Mouse (Mus musculus): ENCODE measurements around the gene Prpf6.

Gene Prpf6

DNA sequence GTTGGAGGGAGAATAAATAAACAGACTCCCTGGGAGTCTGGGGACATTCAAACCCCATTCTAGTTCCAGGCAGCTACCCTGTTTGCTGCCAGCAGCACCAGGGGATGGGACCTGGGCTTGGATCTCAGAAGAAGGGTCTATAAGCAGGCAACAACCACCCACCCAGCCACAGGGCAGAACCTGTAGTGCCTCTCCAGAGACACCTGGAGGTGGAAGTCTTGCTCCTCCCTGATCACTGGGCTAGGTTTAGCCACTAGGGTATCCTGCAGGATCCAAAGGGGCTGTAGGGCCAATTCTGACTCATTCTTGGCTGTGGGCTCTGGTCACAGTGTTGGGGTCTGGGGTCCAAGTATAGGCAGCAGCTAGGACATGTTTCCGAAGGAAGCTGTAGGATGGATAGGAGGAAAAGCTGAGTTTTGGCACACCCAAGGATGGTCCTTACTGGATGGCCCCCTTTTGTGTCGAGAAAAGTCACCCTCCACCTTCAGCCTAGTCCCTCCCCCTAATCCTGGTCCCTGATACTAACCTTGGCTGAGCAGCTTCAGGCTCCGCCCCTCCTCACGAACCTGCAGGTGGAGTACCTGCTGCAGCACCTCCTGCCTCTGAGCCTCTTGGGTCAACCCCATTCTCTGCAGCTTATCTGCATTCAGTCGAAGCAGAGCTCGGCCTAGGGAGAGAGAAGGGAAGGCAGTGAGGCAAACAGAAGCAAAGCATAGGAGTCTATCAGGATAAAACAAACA is 4.7 kb downstream of the Prpf6 start:
- DNase-seq (ENCODE audit: low spot score in 2 of 2): no peak

DNA sequence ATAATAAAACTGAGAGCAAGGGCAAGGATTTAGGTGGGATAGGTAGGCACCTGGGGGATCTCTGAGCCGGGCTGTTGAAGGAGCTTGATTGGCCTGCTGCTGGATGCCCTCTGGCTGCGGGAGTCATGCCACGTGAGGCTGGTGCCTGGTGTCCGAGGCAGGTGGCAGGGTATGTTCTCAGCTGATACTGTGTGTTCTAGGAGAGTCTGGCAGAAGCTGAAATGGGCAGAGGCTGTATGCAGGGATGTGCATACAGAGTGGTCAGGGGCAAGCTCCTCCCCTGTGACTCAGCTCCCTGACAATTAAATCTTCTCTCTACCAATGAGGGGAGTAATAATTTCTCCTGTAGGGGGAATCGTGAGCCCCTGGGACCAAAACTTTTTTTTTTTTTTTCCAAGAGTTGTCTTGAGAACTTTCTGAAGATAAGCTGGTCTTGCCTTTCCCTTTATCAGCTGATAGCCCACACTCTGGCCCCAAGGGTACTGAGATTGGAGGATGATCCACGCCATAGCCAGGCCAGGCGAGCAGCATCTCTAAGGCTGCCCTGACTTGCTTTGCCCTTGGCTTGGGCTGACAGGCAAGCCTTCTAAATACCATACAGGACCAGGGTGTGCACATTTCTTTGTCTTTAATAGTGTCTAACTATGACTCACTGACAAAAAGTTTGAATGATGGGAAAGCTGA is 5.9 kb downstream of the Prpf6 start:
- DNase-seq (ENCODE audit: low spot score in 2 of 2): no peak

DNA sequence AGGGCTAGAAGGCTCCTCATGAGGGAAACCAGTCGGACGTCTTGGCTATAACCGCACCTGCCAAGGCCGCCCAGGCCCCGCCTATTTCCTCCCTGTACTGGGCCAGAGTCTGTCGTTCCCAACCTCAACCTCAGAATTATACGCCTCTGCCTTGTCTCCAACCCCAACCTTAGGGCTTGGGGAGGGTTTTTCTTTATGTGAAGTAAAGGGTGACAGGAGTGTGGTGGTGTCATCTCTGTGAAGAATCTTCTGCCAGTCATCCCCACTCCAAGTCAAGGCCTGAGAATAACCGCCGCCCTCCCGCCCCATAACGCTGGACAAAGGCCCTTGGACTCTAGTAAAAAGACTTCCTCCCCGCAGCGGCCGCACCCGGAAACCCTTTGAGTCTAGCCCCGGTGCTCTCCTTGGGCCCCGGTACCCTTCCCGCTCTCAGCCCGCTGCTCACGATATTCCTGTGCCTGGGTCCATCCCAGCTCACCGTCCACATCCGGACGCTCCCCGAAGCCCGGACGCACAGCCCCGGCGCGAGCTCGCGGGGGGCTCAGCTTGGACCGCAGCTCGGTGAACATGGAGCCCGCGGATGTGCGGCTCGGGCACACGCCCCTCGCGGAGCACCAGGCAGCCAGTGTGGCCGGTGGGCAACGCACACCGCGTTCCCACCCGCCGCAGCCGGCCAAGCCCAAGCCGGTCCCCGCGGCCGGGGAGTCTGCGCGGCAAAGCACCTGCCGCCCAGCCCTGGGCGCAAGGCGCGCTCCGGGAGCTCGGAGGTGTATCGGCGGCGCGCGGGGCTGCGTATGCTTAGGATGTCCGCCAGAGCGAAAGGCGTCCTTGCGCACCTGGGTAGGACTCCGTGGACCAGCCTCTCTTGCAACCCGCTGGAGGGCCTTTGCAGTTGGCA is 7.0 kb downstream of the Prpf6 start, which contains the start of gene Samd10:
Gene Samd10 (minus strand): TSS at position 759 of the 898 bp plus-strand sequence.
- DNase-seq (ENCODE audit: low spot score in 2 of 2): peak; percentile 57 to 69

DNA sequence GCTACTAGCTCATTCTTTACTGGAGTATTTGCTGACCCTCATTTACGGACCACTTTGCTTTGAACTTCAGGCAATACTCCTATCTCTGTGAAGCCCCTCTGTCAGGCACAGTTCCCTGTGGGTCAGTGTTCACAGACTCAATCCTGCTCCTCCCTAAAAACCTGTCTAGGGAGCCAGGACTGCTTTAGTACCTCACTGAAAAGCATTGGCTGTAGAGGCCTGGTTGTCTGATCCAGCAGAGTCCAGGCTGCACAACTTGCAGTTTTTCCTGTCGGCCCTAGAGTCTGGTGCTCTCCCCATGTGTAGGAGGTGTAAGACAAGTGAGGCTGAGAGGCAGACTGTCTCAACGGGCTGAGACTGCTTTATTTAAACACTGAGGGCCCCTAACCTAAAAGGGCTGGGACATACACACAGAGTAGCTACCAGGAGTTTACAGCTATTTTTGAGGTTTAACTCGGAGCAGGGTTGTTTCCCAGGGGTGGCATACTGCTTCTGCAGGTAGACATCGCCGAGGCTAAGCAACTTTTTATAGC is 8.6 kb downstream of the Prpf6 start:
- no peak for DNase-seq (ENCODE audit: low spot score in 2 of 2)

DNA sequence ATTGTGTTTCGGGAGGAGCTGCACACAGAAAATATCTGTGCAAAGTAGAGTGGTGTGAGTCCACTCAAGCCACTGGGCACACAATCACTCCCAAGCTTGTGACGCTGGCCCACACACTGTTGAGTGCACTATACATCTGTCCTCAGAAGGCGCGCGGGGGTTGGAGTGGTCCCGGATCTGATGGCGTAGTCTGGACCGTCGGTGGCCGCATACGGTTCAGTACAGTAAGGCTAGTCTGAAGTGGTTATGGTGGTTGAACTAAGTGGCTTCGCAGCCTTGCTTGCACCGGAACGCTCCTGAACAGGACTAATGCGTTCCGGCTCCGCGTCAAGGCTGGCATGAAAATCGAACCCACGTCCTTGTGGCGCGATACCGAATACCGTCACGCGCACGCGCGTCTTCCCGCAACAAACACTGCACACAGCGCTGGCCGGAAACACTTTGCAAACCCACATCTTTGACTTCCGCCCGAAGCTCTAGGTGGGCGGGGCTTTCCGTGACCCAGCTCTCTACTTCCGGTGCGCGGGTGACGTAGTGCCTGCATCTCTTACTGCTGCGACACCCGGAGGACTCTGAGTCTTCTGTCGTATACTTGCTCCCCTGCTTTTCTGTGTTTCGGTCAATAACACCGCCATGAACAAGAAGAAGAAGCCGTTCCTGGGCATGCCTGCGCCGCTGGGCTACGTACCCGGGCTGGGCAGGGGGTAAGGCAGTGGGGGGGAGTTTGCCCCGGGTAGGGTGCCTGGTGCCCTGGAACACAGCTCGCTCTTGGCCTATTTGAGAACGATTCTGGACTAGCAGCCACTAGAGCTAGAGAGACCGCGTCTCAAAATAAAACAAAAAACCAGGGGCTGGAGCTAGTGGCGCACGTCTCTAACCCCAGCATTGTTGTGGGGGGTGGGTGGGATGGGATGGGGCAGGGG is 9.4 kb downstream of the Prpf6 start:
- peak; percentile 95 to 97 for DNase-seq (ENCODE audit: low spot score in 2 of 2)

DNA sequence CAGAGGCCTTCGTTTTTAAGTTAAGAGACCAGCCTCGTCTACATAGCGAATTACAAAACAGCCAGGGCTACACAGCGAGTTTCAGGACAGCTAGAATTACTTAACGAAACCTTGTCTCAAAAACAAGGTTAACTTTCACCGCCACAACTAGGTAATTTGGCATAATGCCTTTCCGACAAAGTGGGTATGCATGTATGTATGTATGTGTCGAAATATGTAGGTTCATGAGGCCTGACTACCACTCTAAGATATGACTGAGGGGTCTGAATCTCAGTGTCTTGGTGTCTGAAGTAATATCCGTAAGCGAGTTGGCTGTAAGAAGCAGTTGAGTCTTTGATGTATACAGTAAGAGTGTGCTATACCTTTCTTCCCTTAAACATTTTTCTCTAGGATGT is 10.1 kb downstream of the Prpf6 start:
- no peak for DNase-seq (ENCODE audit: low spot score in 2 of 2)

DNA sequence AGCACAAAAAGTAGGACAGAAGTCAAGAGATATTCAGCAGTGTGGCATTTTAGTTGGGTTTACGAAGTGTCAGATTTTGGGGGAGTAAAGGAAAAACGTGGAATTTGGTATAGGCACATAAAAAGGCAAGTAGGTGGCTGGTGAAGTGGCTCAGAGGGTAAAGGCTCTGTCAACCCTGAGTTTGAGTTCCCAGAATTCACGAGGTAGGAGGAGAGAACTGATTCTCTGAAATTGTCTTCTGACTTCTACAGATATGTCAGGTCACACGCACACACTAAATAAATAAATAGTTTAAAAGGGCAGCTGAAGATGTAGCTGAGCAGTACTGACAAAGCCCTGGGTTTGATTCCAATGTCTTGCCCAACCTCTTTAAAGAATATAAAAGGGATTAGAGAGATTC is 10.7 kb downstream of the Prpf6 start:
- no peak for DNase-seq (ENCODE audit: low spot score in 2 of 2)

DNA sequence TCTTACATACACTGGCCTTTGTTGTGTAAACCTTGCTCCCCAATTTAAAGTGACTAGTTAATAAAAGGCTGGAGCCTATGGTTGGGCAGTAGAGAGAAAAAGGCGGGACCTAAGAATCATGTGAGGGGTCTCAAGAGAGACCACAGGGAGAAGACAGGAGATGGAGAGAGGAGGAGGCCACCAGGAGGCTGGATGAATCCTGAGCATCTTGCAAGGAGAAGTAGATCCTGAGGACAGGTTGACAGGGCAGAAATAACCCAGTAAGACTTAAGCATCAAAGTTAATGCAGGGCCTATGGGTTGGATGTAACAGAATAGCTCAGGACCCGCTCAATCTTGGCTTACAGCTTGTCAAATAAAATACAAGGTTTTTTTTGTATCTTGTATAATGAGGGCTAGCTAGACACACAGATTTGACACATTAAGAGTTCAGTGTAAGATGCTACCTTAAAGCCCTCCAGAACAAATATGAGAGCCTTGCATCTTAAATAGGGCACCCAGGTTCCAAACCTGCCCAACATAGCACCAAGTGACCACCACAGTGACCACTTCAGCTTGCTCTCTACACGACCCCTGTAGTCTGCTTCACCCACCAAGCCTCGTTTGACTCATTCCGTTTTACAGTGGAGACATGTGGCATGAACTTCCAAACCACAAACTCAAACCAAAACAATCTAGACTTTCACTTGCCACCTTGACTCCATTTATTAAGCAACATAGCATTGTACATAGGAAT is 27.3 kb downstream of the Prpf6 start:
- DNase-seq (ENCODE audit: low spot score in 2 of 2): no peak

DNA sequence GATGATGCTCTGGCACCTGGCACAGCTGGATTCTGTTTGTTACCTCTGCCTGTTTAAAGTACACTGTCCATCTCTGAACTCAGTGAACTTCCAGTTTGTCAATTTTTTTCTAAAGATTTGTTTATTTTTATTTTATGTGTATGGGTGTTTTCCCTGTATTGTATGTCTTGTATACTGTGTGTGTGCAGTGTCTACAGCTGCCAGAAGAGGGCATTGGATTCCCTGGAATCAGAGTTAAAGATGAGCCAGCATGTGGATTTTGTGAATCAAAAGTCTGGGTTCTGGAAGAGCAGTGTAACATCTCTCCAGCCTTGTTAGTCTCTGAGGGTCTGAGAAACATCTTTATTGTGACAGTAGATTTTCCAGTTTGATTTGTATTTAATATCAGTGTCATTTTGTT is 31.7 kb downstream of the Prpf6 start:
- peak in 1 of 2 experiments; percentile 10 for DNase-seq (ENCODE audit: low spot score in 2 of 2)

DNA sequence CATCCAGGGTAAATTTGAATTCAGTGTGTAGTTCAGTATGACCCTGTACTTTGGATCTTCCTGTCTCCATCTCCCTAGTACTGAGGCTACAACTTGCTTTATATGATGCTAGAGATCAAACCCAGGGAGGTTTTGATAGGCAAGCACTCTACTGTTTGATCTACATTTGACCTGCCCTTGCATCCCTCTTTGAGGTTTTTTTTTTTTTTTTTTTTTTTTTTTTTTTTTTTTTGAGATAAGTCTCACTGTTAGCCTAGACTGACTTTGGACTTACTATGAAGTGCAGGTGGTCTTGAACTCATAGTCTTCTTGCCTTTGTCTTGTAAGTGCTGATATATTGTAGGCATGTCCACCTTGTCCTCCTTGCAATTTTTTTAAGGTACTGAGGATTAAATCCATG is 36.8 kb downstream of the Prpf6 start:
- DNase-seq (ENCODE audit: low spot score in 2 of 2): no peak

DNA sequence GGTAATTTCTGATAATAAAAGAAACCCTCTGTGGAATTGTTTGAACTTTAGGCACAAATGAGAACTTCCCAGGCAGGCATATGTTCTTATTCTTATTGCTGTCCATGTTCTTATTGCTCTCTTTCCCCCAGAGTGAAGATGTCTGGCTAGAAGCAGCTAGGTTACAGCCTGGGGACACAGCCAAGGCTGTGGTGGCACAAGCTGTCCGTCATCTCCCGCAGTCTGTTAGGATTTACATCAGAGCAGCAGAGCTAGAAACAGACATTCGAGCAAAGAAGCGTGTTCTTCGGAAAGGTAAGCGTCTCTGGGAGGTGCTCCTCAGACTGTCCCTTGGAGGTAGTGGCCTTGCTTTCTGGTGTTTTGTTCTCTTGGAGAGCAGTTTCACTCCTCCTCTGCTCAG is 41.0 kb downstream of the Prpf6 start:
- no peak for DNase-seq (ENCODE audit: low spot score in 2 of 2)

DNA sequence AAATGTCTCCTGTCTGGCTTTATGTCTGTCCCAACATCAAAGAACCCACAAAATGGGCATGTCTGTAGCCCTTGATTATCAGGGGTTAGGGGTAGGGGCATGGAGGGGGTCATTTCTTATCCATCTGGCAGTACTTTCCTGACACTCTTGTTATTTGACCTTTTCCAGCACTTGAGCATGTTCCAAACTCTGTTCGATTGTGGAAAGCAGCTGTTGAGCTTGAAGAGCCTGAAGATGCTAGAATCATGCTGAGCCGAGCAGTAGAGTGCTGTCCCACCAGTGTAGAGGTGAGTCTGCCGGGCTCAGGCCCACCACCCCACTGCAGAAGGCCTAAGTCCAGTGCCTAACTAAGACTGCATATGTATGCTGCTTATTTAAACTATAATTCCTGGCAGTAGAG is 44.2 kb downstream of the Prpf6 start:
- DNase-seq (ENCODE audit: low spot score in 2 of 2): no peak

DNA sequence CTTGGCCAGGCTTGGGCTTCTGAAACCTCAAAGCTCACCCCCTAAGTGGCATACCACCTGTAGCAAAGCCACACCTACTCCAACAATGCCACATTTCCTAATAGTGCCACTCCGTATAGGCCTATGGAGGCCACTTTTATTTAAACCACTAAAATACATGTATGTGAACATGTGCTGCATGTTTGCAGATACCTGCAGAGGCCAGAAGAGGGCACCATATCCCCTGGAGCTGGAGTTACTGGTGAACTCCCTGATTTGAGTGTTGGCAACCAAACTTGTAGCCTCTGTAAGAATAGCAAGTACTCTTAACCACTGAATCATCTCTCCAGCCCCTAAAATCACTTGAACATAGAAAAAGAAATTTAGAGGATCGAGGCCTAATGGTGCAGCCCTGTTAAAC is 52.7 kb downstream of the Prpf6 start:
- peak; percentile 18 to 54 for DNase-seq (ENCODE audit: low spot score in 2 of 2)

DNA sequence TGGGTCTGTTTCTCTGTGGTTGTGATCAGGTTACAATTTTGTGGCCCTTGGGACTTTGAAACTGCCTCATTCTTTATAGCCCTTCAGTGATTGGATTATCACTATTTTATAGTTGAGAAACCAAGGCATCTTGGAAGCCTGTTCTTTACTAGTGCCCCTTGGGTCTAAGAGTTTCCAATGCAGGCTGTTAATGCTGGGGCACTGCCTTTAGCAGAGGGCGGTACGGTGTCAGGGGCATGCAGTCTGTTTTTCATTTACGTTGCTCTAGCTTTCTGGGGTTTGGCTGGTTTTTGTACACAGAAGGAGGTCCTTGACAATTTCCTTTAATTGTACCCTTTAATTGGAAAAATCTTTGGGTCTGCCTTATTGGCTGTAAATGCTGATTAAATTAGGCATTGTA is 54.0 kb downstream of the Prpf6 start:
- DNase-seq (ENCODE audit: low spot score in 2 of 2): no peak

DNA sequence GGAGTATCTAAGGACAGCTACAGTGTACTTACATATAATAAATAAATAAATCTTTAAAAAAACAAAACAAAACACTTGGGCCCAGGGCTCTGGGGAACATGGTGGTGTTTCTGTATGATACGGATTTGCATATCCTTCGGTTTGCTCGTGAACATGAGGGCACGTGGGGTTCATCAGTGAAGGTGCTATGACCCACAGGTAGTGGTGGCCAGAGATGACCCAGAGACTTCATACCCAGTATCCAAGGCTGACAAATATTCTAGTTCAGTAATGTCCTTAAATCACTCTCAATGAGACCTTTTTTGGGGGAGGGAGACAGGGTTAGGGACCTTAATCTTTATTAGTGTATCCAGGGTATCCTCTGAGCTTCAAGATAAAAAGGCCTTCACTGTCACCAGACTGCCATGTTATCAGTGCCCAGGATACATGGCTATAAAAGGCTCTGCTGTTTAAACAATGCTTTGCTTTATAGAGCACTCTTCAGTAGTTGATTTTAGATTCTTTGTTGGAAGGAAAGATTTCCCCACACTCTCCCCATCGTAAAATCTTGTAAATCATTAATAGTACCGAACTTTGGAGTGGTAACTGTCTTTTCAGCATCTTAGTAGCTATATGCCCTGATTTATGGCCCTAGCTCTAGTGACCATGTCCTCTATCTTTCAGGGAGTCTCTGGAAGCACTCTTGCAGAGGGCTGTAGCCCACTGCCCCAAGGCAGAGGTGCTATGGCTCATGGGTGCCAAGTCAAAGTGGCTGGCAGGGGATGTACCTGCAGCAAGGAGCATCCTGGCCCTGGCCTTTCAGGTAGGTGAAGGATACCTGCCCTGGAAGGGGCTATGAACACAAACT is 55.2 kb downstream of the Prpf6 start:
- no peak for DNase-seq (ENCODE audit: low spot score in 2 of 2)

DNA sequence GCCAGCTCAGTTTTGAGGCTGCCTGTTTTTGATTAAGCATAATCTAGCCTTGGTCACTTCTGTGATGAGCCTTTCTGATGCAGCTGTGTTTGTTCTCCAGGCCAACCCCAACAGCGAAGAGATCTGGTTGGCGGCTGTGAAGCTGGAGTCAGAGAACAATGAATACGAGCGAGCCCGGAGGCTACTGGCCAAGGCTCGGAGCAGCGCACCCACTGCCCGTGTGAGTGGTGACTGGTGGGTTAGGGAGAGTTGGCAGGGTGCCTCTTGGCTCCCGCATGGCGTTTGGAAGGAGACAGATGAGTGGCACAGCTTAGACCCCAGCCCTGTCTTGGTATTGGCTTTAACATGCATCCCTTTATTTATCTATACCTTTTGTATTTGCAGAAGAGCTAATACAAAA is 57.3 kb downstream of the Prpf6 start:
- DNase-seq (ENCODE audit: low spot score in 2 of 2): no peak

DNA sequence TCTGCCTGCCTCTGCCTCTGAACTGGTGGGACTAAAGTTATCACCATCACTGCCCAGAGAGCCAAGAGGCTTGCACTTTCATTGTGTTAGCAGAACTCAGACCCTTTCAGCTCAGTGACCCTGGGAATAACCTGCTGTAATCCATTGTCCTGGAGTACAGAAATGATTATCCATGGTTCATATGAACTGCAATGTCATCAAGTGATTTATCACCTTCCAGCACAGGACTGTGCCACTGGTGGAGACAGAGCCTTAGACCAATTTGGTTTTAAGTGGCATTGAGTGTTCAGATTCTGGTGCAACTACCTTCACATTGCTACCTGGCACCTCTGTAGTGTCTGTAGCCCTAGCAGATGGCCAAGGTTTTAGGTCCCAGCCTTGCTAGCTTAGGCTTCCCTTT is 61.4 kb downstream of the Prpf6 start:
- no peak for DNase-seq (ENCODE audit: low spot score in 2 of 2)

DNA sequence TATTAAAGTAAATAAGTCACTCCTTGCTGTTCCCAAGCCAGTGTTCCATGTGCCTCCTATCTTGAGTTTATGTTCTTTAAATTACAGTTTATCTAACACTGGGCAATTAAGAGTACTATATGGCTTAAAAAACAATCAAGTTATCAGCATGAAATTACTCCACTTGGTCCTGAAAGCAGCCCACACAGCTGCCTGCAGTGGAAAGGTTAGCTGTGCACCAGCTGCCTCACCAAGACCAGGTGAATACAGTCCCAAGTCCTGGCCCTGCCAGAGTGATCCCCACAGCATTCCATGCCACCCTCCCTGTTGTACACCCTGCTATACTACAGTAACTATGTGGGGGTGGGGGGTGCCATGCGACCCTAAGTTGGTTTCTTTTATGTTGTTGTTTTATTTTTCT is 61.9 kb downstream of the Prpf6 start:
- DNase-seq (ENCODE audit: low spot score in 2 of 2): no peak

DNA sequence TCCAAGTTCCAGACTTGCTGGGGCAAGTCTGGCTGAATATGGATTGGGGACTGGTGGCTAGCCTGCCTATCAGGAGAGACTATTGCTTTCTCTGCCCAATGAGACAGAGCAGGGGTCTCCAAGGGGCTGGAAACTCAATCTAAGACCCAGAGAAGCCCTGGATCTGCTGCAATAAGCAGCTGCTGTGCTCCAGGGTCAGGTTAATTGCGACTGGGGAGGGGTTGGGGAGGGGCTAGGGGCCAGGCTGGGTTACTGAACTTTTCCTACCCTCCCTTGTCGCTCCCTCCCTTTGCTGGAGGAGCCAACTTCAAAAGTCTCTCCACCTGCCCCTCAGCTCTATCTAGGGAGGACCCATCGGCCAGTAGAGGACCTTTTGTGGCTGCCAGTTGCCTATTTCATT is 65.1 kb downstream of the Prpf6 start, which contains the start of gene Gm29797:
Gene Gm29797 (plus strand): TSS at position 301 of the 400 bp plus-strand sequence.
- DNase-seq (ENCODE audit: low spot score in 2 of 2): no peak

Data from thymus, postnatal 10 days (tissue).